Mouse (Mus musculus) liver, embryonic 13.5 days (tissue): ENCODE data around the gene Sdr39u1. TPM values are rescaled to one million over a fixed set of nuclear protein-coding genes. Genes with fewer than 3 reads are reported as not detected.

ENCODE experiments used
- ATAC-seq: fragments of 200-750 bp; cut with Nextera tagmentation; 2 replicates; pipeline ENCODE4 v1.8.0; 2017; ENCODE audit warnings: low read depth, mild to moderate bottlenecking, moderate number of reproducible peaks, moderate library complexity
- DNase-seq: peaks from one replicate; pipeline ENCODE4 v3.0.0; 2022
- H3K27ac ChIP-seq: fragments of 300-500 bp; sonication (generic); 2 replicates; pipeline ENCODE4 v1.5.1; 2015; ENCODE audit warnings: moderate library complexity, mild to moderate bottlenecking, inconsistent platforms
- H3K27me3 ChIP-seq: fragments of 300-500 bp; sonication (generic); 2 replicates; pipeline ENCODE4 v1.6.1; 2015; ENCODE audit warnings: mild to moderate bottlenecking, inconsistent platforms
- H3K36me3 ChIP-seq: fragments of 300-500 bp; sonication (generic); 2 replicates; pipeline ENCODE4 v1.6.1; 2015; ENCODE audit warnings: mild to moderate bottlenecking, inconsistent platforms
- H3K4me1 ChIP-seq: fragments of 300-500 bp; sonication (generic); replicated peaks from 2 replicates; pipeline ENCODE4 v1.6.1; 2015; ENCODE audit warnings: inconsistent platforms
- H3K4me2 ChIP-seq: fragments of 300-500 bp; sonication (generic); 2 replicates; pipeline ENCODE4 v1.6.1; 2015; ENCODE audit warnings: inconsistent platforms, mild to moderate bottlenecking, moderate library complexity
- H3K4me3 ChIP-seq: fragments of 300-500 bp; sonication (generic); replicated peaks from 2 replicates; pipeline ENCODE4 v1.5.1; 2015; ENCODE audit warnings: mild to moderate bottlenecking, inconsistent platforms
- H3K9ac ChIP-seq: fragments of 300-500 bp; sonication (generic); 2 replicates; pipeline ENCODE4 v1.6.1; 2015; ENCODE audit warnings: mild to moderate bottlenecking, inconsistent platforms
- H3K9me3 ChIP-seq: fragments of 300-500 bp; sonication (generic); replicated peaks from 2 replicates; pipeline ENCODE4 v1.6.1; 2016; ENCODE audit warnings: inconsistent platforms
- WGBS: fragments of 180-500 bp; shearing (Covaris S2); methylation state at CpG from one replicate; pipeline ENCODE4 v1.1.7; 2015; ENCODE audit not compliant: insufficient replicate concordance; 5-methylcytosine and 5-hydroxymethylcytosine counted together
- polyA plus RNA-seq: library from polyadenylated mRNA; unstranded; fragments of >200 nt; fragmentation: Nextera tagmentation; extraction: Ambion mirVana; gene quantifications from 2 replicates; pipeline ENCODE4 v1.2.1, GENCODE M21; 2015

The Sdr39u1 gene
- polyA plus RNA-seq, 1 experiment from 2014 or later, result 14.1 TPM

GRCm38 (mm10) chr14:55853621-55854285 lies 46.3 kb downstream of the Sdr39u1 start, which contains the start of gene Nynrin:
Gene Nynrin (plus strand): TSS chr14:55854010.
- H3K4me1 ChIP-seq, result peaks cover 51% of the 10 kb centered on the region

GRCm38 (mm10) chr14:55852646-55853551 lies 47.2 kb downstream of the Sdr39u1 start:
- DNase-seq (no peak), ATAC-seq (peak; percentile 28; the same call in 1 of the 2 replicates)
- H3K36me3 ChIP-seq, result no peaks in the 10 kb centered on the region
- H3K27ac ChIP-seq, result peak overlapping the region; percentile 66
- no peak overlapping the region for H3K4me3 ChIP-seq
- H3K4me2 ChIP-seq, result peak overlapping the region; percentile 70
- 26% methylated on average over 11 of the region's 11 CpGs for WGBS
- peaks cover 51% of the 10 kb centered on the region for H3K4me1 ChIP-seq
- no peaks in the 10 kb centered on the region for H3K9me3 ChIP-seq
- peaks cover 15% of the 10 kb centered on the region for H3K27me3 ChIP-seq
- H3K9ac ChIP-seq, result peak overlapping the region; percentile 66

More at GRCm38 (mm10) chr14:55853621-55854285, 46.3 kb downstream of the Sdr39u1 start, which contains the start of gene Nynrin:
- no peaks in the 10 kb centered on the region for H3K36me3 ChIP-seq
- peak within 1 kb of the TSS; percentile 70 for H3K4me2 ChIP-seq
- H3K27ac ChIP-seq, result peak within 1 kb of the TSS; percentile 66
- peaks cover 15% of the 10 kb centered on the region for H3K27me3 ChIP-seq
- ATAC-seq (peak; percentile 69), DNase-seq (no peak)
- WGBS, result 2% methylated on average over 31 of the region's 33 CpGs
- peak within 1 kb of the TSS; percentile 61 for H3K4me3 ChIP-seq
- H3K9ac ChIP-seq, result peak within 1 kb of the TSS; percentile 66
- no peaks in the 10 kb centered on the region for H3K9me3 ChIP-seq

DNA sequence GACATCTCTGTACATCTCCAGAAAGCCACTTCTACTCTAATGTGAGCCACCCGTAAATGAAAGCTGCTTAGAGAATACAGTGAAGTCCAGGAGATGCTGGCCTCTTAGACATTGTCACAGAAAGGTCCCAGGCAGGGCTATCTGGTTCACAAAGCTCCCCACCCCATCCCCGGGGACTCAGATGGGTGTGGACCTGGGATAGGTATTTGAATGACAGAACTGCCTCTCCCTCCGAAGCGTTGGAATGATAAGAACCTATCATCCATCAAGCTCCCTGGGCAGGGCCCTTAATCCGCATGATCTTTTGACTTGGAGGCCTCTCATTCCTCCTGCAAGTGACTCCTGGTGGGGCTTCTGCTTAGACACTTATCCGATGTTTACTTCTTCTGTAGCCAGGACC lies 49.2 kb downstream of the Sdr39u1 start:
- H3K9me3 ChIP-seq, result no peaks in the 10 kb centered on the region
- DNase-seq (no peak), ATAC-seq (no peak)
- H3K27ac ChIP-seq, result no peak overlapping the region
- H3K27me3 ChIP-seq, result peaks cover 15% of the 10 kb centered on the region
- no peak overlapping the region for H3K4me3 ChIP-seq
- peaks cover 46% of the 10 kb centered on the region for H3K4me1 ChIP-seq
- H3K9ac ChIP-seq, result no peak overlapping the region
- 32% methylated on average over 6 of the region's 6 CpGs for WGBS
- no peaks in the 10 kb centered on the region for H3K36me3 ChIP-seq
- no peak overlapping the region for H3K4me2 ChIP-seq

Other genes with a start within 250 kb of the Sdr39u1 start
- gene Mdp1, start 239.8 kb downstream of the Sdr39u1 start, polyA plus RNA-seq, result 23.1 and 24.2 TPM in 2 replicates
- 29.6 and 33.0 TPM in 2 replicates for gene Gmpr2, start 228.4 kb downstream of the Sdr39u1 start, polyA plus RNA-seq
- gene Nedd8, start 228.2 kb downstream of the Sdr39u1 start, polyA plus RNA-seq, result 325 TPM in 2 replicates
- 21.1 and 26.3 TPM in 2 replicates for gene Tinf2, start 218.5 kb downstream of the Sdr39u1 start, polyA plus RNA-seq
- gene Tgm1, start 186.4 kb downstream of the Sdr39u1 start, polyA plus RNA-seq, result 1.5 and 2.0 TPM in 2 replicates
- 12.9 and 14.7 TPM in 2 replicates for gene Rabggta, start 178.0 kb downstream of the Sdr39u1 start, polyA plus RNA-seq
- gene Dhrs1, start 154.6 kb downstream of the Sdr39u1 start, polyA plus RNA-seq, result 36.1 and 36.4 TPM in 2 replicates
- 41.9 and 42.8 TPM in 2 replicates for gene Nop9, start 154.6 kb downstream of the Sdr39u1 start, polyA plus RNA-seq
- gene Cideb, start 141.8 kb downstream of the Sdr39u1 start, polyA plus RNA-seq, result 21.1 and 21.3 TPM in 2 replicates
- gene Ltb4r2, start 138.9 kb downstream of the Sdr39u1 start, polyA plus RNA-seq, result 0.92 and 1.3 TPM in 2 replicates
- 4.4 and 4.6 TPM in 2 replicates for gene Ltb4r1, start 134.3 kb downstream of the Sdr39u1 start, polyA plus RNA-seq
- gene Adcy4, start 116.2 kb downstream of the Sdr39u1 start, polyA plus RNA-seq, result 1.8 and 2.2 TPM in 2 replicates
- 20.4 and 22.1 TPM in 2 replicates for gene Ripk3, start 111.4 kb downstream of the Sdr39u1 start, polyA plus RNA-seq
- gene Nfatc4, start 77.1 kb downstream of the Sdr39u1 start, polyA plus RNA-seq, result 1.5 and 1.8 TPM in 2 replicates
- gene Nynrin, start 46.3 kb downstream of the Sdr39u1 start, polyA plus RNA-seq, result 2.2 and 3.1 TPM in 2 replicates
- 0.10 and 0.13 TPM in 2 replicates for gene Cbln3, start 15.9 kb downstream of the Sdr39u1 start, polyA plus RNA-seq
- 6.8 and 7.6 TPM in 2 replicates for gene Khnyn, start 15.3 kb downstream of the Sdr39u1 start, polyA plus RNA-seq
- gene Cma1, start 44.4 kb upstream of the Sdr39u1 start, polyA plus RNA-seq, result 0.12 and 0.20 TPM in 2 replicates
- not detected in 2 replicates for gene Cma2, start 50.7 kb upstream of the Sdr39u1 start, polyA plus RNA-seq
- gene Mcpt1, start 117.7 kb upstream of the Sdr39u1 start, polyA plus RNA-seq, result not detected in 2 replicates
- not detected in 2 replicates for gene Mcpt9, start 130.2 kb upstream of the Sdr39u1 start, polyA plus RNA-seq
- gene Mcpt2, start 141.7 kb upstream of the Sdr39u1 start, polyA plus RNA-seq, result 0.24 TPM in 2 replicates
- gene Mcpt4, start 162.0 kb upstream of the Sdr39u1 start, polyA plus RNA-seq, result not detected in 2 replicates
- gene Mcpt8, start 185.0 kb upstream of the Sdr39u1 start, polyA plus RNA-seq, result 2.3 and 3.3 TPM in 2 replicates
- 20.1 and 21.8 TPM in 2 replicates for gene Ctsg, start 202.3 kb upstream of the Sdr39u1 start, polyA plus RNA-seq
- gene Gzme, start 220.3 kb upstream of the Sdr39u1 start, polyA plus RNA-seq, result not detected in 2 replicates
- gene Gzmd, start 232.3 kb upstream of the Sdr39u1 start, polyA plus RNA-seq, result not detected in 2 replicates